Comparison of ENCODE assay signal across 27 mouse cellular contexts in the genomic region with DNA sequence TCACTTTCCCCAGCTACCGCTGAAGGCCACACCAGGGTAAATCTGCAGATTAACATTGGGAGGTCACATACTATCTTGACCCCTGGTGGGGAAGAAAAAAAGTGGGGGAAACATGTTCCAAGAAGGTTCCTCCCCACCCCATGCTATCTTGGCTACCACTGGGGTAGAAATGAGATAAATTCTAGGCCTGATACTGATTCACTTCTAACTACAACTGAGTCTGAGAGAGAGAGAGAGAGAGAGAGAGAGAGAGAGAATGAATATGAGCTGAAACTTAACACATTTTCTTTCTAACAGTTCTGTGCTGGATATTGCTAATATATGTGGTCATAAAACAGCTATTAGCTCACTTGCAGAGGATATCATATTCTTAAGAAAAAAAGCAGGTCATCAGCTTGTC.
DNase-seq lines count a peak whose midpoint lies in the region; ATAC-seq and TF ChIP-seq lines count a peak whose summit lies in the region.
"Had no signal": no experiment of that assay in that cellular context is flagged by ENCODE, and none has a peak within 500 bp of the region (broad histone marks: within the 10 kb centered on the region; RNA-seq: fewer than 3 reads in every experiment).

No protein-coding gene starts in this region.

- no peak overlapping the region for H3K4me3 ChIP-seq in MEL (ENCODE audit: control insufficient read depth in 1 of 2, insufficient read depth in 1 of 2, low read depth in 2 of 2, low read length in 2 of 2)
- no peak overlapping the region for H3K4me3 ChIP-seq in liver, embryonic 12.5 days
- no peak overlapping the region for H3K4me3 ChIP-seq in liver, embryonic 15.5 days (replicated peaks)
- H3K4me3 ChIP-seq in kidney, embryonic 14.5 days (ENCODE audit: low read length) = no peak overlapping the region
- H3K4me3 ChIP-seq in midbrain, embryonic 14.5 days (replicated peaks; ENCODE audit: low read depth, low read length) = no peak overlapping the region
- H3K4me3 ChIP-seq: embryonic facial prominence, embryonic 12.5 days; embryonic facial prominence, embryonic 15.5 days; forebrain, embryonic 15.5 days; heart, adult 2 months; heart, embryonic 15.5 days; hindbrain, embryonic 10.5 days; hindbrain, embryonic 13.5 days had no signal

- H3K79me2 ChIP-seq in MEL (ENCODE audit: control insufficient read depth, insufficient read depth, low read length, poor library complexity) = no peaks in the 10 kb centered on the region

- H3K4me1 ChIP-seq in MEL (ENCODE audit: control insufficient read depth in 1 of 2, insufficient read depth in 2 of 2, low read length in 2 of 2) = peaks cover 17 to 28% of the 10 kb centered on the region in 2 experiments
- peaks cover 61% of the 10 kb centered on the region for H3K4me1 ChIP-seq in liver, embryonic 12.5 days
- H3K4me1 ChIP-seq in liver, embryonic 15.5 days (replicated peaks) = peaks cover 39% of the 10 kb centered on the region
- H3K4me1 ChIP-seq in kidney, embryonic 14.5 days (ENCODE audit: control insufficient read depth, insufficient read depth, low read length) = 0 out of 2 replicates have a peak, but pooled peaks cover 3% of the 10 kb centered on the region
- no peaks in the 10 kb centered on the region for H3K4me1 ChIP-seq in midbrain, embryonic 14.5 days (ENCODE audit: control insufficient read depth, insufficient read depth, low read length)
- H3K4me1 ChIP-seq: embryonic facial prominence, embryonic 15.5 days; forebrain, embryonic 15.5 days had no signal

- peak; percentile 19 for DNase-seq in MEL (ENCODE audit: low read depth, low spot score)
- peak; percentile 17 for DNase-seq in c-Kit-positive CD71-positive TER-119-negative erythroid progenitor cells, embryonic 14.5 days (ENCODE audit: low read depth)
- DNase-seq in midbrain, embryonic 14.5 days = no peak
- DNase-seq: adrenal gland, adult 8-10 months; adrenal gland, postnatal 25 days; cerebellum, adult 11 months; cerebellum, adult 2 months; cerebellum, adult 9-11 months; cerebellum, postnatal 25 days; gastrocnemius, postnatal 36 days; heart, adult 2 months; heart, postnatal 10 days; heart, postnatal 36 days had no signal

- no peaks in the 10 kb centered on the region for H3K9me3 ChIP-seq in MEL (replicated peaks; ENCODE audit: insufficient read depth, low read length)
- H3K9me3 ChIP-seq in liver, embryonic 12.5 days (replicated peaks) = no peaks in the 10 kb centered on the region
- no peaks in the 10 kb centered on the region for H3K9me3 ChIP-seq in liver, embryonic 15.5 days (replicated peaks)
- H3K9me3 ChIP-seq in kidney, embryonic 14.5 days (ENCODE audit: control insufficient read depth, low read length) = no peaks in the 10 kb centered on the region
- H3K9me3 ChIP-seq in midbrain, embryonic 14.5 days (ENCODE audit: control insufficient read depth, low read length) = no peaks in the 10 kb centered on the region
- H3K9me3 ChIP-seq: embryonic facial prominence, embryonic 12.5 days; embryonic facial prominence, embryonic 15.5 days; forebrain, embryonic 15.5 days; heart, embryonic 15.5 days; hindbrain, embryonic 10.5 days; hindbrain, embryonic 13.5 days had no signal

- ATAC-seq in liver, embryonic 12.5 days = peak; percentile 16; the same call in 1 of the 2 replicates
- 0 out of 2 replicates have a peak, but pooled peaks have one; percentile 1 for ATAC-seq in liver, embryonic 15.5 days (ENCODE audit: insufficient read depth)
- ATAC-seq in megakaryocyte progenitor cell, adult 5-6 weeks (replicated peaks; ENCODE audit: poor library complexity) = no peak
- ATAC-seq in kidney, embryonic 14.5 days (ENCODE audit: low FRiP score, low TSS enrichment) = no peak
- no peak for ATAC-seq in midbrain, embryonic 14.5 days (ENCODE audit: low FRiP score, low TSS enrichment)
- ATAC-seq: activated CD4-positive, CD25-positive, alpha-beta regulatory T cell, adult 4 months; CD4-positive, CD25-positive, alpha-beta regulatory T cell, adult 4 months; forebrain, embryonic 15.5 days; hindbrain, embryonic 16.5 days had no signal

- TF ChIP-seq POLR2A in MEL (IDR thresholded peaks at IDR 0.05; ENCODE audit: control insufficient read depth in 1 of 2, insufficient read depth in 1 of 2, low read depth in 1 of 2, low read length in 2 of 2, poor library complexity in 1 of 2) = no peak

- TF ChIP-seq RAD21 in MEL (IDR thresholded peaks at IDR 0.05; ENCODE audit: low read depth, low read length) = no peak

- peak; percentile 42 to 57; a peak in 3 of 4 replicates for TF ChIP-seq EP300 in MEL (IDR thresholded peaks at IDR 0.05; ENCODE audit: low read depth in 1 of 2, low read length in 2 of 2)

- no peaks in the 10 kb centered on the region for H3K27me3 ChIP-seq in MEL (ENCODE audit: control insufficient read depth in 1 of 2, insufficient read depth in 2 of 2, low read length in 2 of 2)
- H3K27me3 ChIP-seq in liver, embryonic 12.5 days (replicated peaks) = no peaks in the 10 kb centered on the region
- H3K27me3 ChIP-seq in liver, embryonic 15.5 days = no peaks in the 10 kb centered on the region
- no peaks in the 10 kb centered on the region for H3K27me3 ChIP-seq in kidney, embryonic 14.5 days (ENCODE audit: control insufficient read depth, insufficient read depth, low read length)
- H3K27me3 ChIP-seq in midbrain, embryonic 14.5 days (ENCODE audit: control insufficient read depth, insufficient read depth, low read length) = no peaks in the 10 kb centered on the region
- H3K27me3 ChIP-seq: embryonic facial prominence, embryonic 12.5 days; embryonic facial prominence, embryonic 15.5 days; forebrain, embryonic 15.5 days; heart, embryonic 15.5 days; hindbrain, embryonic 13.5 days had no signal

- no peak for TF ChIP-seq CTCF in MEL (IDR thresholded peaks at IDR 0.05 in 2 of 3, conservative IDR thresholded peaks at IDR 0.05 in 1 of 3; ENCODE audit: control insufficient read depth in 1 of 3, insufficient read depth in 1 of 3, low read depth in 2 of 3, low read length in 3 of 3, poor library complexity in 1 of 3, severe bottlenecking in 1 of 3)

- H3K9ac ChIP-seq in MEL (ENCODE audit: control insufficient read depth, low read depth, low read length, poor library complexity, severe bottlenecking) = no peak overlapping the region
- no peak overlapping the region for H3K9ac ChIP-seq in liver, embryonic 12.5 days
- no peak overlapping the region for H3K9ac ChIP-seq in liver, embryonic 15.5 days
- no peak overlapping the region for H3K9ac ChIP-seq in kidney, embryonic 14.5 days (ENCODE audit: low read depth, low read length)
- H3K9ac ChIP-seq in midbrain, embryonic 14.5 days (replicated peaks; ENCODE audit: low read length) = no peak overlapping the region
- H3K9ac ChIP-seq: embryonic facial prominence, embryonic 12.5 days; embryonic facial prominence, embryonic 15.5 days; forebrain, embryonic 15.5 days; heart, embryonic 15.5 days; hindbrain, embryonic 13.5 days had no signal

- 13% methylated on average over 1 of the region's 1 CpGs for WGBS in liver, embryonic 12.5 days (ENCODE audit: insufficient replicate concordance)
- WGBS in liver, embryonic 15.5 days (ENCODE audit: insufficient replicate concordance) = 18% methylated on average over 1 of the region's 1 CpGs
- WGBS in kidney, embryonic 14.5 days = 85% methylated on average over 1 of the region's 1 CpGs
- WGBS in midbrain, embryonic 14.5 days = 87% methylated on average over 1 of the region's 1 CpGs

- H3K36me3 ChIP-seq in MEL (ENCODE audit: control insufficient read depth in 1 of 2, insufficient read depth in 2 of 2, low read length in 2 of 2) = peaks cover 0 to 31% of the 10 kb centered on the region in 2 experiments; a peak in 2 of 4 replicates
- no peaks in the 10 kb centered on the region for H3K36me3 ChIP-seq in liver, embryonic 12.5 days
- H3K36me3 ChIP-seq in liver, embryonic 15.5 days (replicated peaks) = no peaks in the 10 kb centered on the region
- H3K36me3 ChIP-seq in kidney, embryonic 14.5 days (ENCODE audit: control insufficient read depth, insufficient read depth, low read length) = no peaks in the 10 kb centered on the region
- H3K36me3 ChIP-seq in midbrain, embryonic 14.5 days (ENCODE audit: control insufficient read depth, insufficient read depth, low read length) = no peaks in the 10 kb centered on the region
- H3K36me3 ChIP-seq: embryonic facial prominence, embryonic 12.5 days; embryonic facial prominence, embryonic 15.5 days; forebrain, embryonic 15.5 days; heart, embryonic 15.5 days; hindbrain, embryonic 10.5 days; hindbrain, embryonic 13.5 days had no signal

- no peak overlapping the region for H3K27ac ChIP-seq in MEL (ENCODE audit: control insufficient read depth, low read depth, low read length)
- H3K27ac ChIP-seq in liver, embryonic 12.5 days = 0 out of 2 replicates have a peak overlapping the region, but pooled peaks have one; percentile 58
- H3K27ac ChIP-seq in liver, embryonic 15.5 days (replicated peaks) = no peak overlapping the region; the same call in 1 of the 2 replicates
- H3K27ac ChIP-seq in kidney, embryonic 14.5 days (ENCODE audit: low read depth, low read length) = no peak overlapping the region
- no peak overlapping the region for H3K27ac ChIP-seq in midbrain, embryonic 14.5 days (replicated peaks; ENCODE audit: low read depth, low read length)
- H3K27ac ChIP-seq: embryonic facial prominence, embryonic 12.5 days; embryonic facial prominence, embryonic 15.5 days; forebrain, embryonic 15.5 days; heart, adult 2 months; heart, embryonic 15.5 days; hindbrain, embryonic 13.5 days had no signal

- 0 out of 2 replicates have a peak overlapping the region, but pooled peaks have one; percentile 12 for H3K4me2 ChIP-seq in liver, embryonic 12.5 days
- no peak overlapping the region for H3K4me2 ChIP-seq in liver, embryonic 15.5 days
- H3K4me2 ChIP-seq in kidney, embryonic 14.5 days (replicated peaks; ENCODE audit: low read depth, low read length) = no peak overlapping the region
- H3K4me2 ChIP-seq in midbrain, embryonic 14.5 days (ENCODE audit: low read length) = no peak overlapping the region
- H3K4me2 ChIP-seq: embryonic facial prominence, embryonic 12.5 days; embryonic facial prominence, embryonic 15.5 days; forebrain, embryonic 15.5 days; heart, embryonic 11.5 days; heart, embryonic 15.5 days; hindbrain, embryonic 13.5 days had no signal

TF ChIP-seq in MEL, 35 proteins besides CTCF, POLR2A, EP300 and RAD21 (continues in another document):
- 0 out of 2 replicates have a peak, but pooled peaks have one; percentile 29 for TF ChIP-seq MAZ (IDR thresholded peaks at IDR 0.05; ENCODE audit: low read depth, low read length)
- TF ChIP-seq ZNF384 (IDR thresholded peaks at IDR 0.05; ENCODE audit: low read depth, low read length) = peak; percentile 48; the same call in 1 of the 2 replicates
- TF ChIP-seq MAX (IDR thresholded peaks at IDR 0.05; ENCODE audit: low read length) = no peak
- TF ChIP-seq KAT2A (conservative IDR thresholded peaks at IDR 0.05; ENCODE audit: low read depth, low read length) = no peak
- no peak for TF ChIP-seq NRF1 (IDR thresholded peaks at IDR 0.05; ENCODE audit: insufficient read depth, low read depth, low read length, poor library complexity, severe bottlenecking)
- peak; percentile 58; the same call in 1 of the 2 replicates for TF ChIP-seq RCOR1 (IDR thresholded peaks at IDR 0.05; ENCODE audit: low read depth, low read length)
- 0 out of 2 replicates have a peak, but pooled peaks have one; percentile 60 for TF ChIP-seq JUND (IDR thresholded peaks at IDR 0.05; ENCODE audit: low read depth, low read length)
- TF ChIP-seq ETS1 (IDR thresholded peaks at IDR 0.05; ENCODE audit: low read depth, low read length) = 0 out of 2 replicates have a peak, but pooled peaks have one; percentile 28

Comparison
In these comparisons a context has a peak if more than half of its experiments do, and no peak if none do; other contexts are left out.
1. ATAC-seq: peak in liver, embryonic 12.5 days (single experiment) and liver, embryonic 15.5 days (single experiment); none in megakaryocyte progenitor cell, adult 5-6 weeks (single experiment), kidney, embryonic 14.5 days (single experiment) and midbrain, embryonic 14.5 days (single experiment).